Mouse (Mus musculus) inflammation-experienced regulatory T-cells (primary cell): ENCODE data around the gene B3gnt9. TPM values are rescaled to one million over a fixed set of nuclear protein-coding genes. Genes with fewer than 3 reads are reported as not detected.

Experiments used
- polyA plus RNA-seq, 2 experiments: library from polyadenylated mRNA; unstranded; fragments of 100-300 nt; shearing (Covaris generic); gene quantifications; one replicate each; pipeline ENCODE4 v1.2.1; 2017

The B3gnt9 gene
- 1 to 10 TPM; 1.7 to 2.5 TPM for polyA plus RNA-seq

DNA sequence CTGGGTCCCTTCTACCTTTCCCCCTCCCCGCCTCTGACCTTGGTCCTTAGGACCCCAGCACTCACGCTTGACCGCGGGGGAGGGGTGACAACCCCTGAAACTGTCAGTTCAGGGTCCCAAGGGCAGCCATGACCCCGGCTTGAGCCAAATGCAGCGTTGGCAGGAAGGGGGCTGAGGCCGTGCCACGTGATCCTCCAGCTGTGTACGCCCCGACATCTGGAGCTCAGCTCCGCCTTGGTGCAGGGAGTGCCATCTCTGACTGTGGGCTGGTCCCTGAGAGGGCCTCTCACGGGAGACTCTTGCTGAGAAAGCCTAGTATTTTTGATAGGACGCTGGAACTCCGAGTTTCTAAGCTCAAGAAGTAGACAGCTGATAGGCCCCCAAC lies at the start of gene B3gnt9:
Gene B3gnt9 (minus strand): TSS at position 188 of the 385 bp plus-strand sequence.

GRCm38 (mm10) chr8:105297511-105298192 lies 42.7 kb upstream of the B3gnt9 start, which contains the start of gene E2f4:
TSS of gene E2f4 (plus strand) at chr8:105297663.

GRCm38 (mm10) chr8:105295895-105296573 lies 41.1 kb upstream of the B3gnt9 start, which contains the start of gene Exoc3l:
TSS of gene Exoc3l (minus strand) at chr8:105296101.

DNA sequence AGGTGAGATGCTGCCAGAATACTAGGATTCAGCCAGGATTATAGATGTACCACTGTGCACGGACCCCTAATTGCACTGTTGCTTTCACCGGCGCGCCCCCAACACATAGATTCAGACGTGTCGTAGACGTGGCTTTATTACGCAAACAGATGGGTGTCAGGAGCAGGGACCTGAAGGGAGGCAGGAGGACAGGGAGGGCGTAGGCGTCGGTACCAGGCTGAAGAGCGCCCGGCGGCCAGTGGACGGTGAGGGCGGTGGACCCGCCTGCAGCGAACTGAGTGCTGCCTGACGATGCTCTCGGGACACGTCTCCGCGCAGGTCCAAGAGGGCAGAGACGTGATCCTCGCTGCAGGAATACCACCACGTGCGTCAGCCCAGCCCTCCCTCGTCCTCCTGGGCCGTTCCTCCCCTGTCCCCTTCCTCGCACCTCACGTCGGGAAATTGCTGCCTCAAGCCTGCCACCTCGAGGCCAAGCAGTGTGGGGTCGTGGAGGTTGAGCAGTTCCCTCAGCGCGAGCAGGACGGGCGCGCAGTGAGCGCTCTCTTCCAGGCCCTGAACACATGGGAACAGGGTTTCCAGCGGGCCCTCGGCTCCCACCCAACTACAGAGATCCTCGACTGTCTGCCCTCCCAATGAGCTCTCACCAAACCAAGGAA lies 35.0 kb upstream of the B3gnt9 start, which contains the start of gene 4931428F04Rik:
Gene 4931428F04Rik (minus strand): TSS at position 60 of the 656 bp plus-strand sequence.

DNA sequence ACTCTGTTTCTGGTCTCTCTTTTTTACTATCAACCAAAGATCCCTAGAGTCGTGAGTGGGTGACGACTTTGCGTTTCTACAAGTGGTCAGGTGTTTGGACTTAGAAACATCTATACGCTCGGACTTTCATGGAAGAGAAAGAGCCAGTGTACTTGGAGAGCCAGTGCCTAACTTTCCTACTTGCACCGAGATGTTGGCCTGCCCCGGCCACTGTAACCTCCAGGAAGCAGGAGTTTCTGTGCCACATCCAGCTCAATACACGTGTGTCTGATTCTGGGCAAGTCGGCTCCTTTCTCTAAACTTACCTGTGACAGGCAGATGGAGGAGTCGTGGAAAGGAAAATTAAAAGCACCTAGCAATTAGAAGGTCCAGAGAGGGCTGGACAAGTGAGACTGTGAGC lies 20.9 kb upstream of the B3gnt9 start, which contains the start of gene Nol3:
Gene Nol3 (plus strand): TSS at position 301 of the 400 bp plus-strand sequence.

DNA sequence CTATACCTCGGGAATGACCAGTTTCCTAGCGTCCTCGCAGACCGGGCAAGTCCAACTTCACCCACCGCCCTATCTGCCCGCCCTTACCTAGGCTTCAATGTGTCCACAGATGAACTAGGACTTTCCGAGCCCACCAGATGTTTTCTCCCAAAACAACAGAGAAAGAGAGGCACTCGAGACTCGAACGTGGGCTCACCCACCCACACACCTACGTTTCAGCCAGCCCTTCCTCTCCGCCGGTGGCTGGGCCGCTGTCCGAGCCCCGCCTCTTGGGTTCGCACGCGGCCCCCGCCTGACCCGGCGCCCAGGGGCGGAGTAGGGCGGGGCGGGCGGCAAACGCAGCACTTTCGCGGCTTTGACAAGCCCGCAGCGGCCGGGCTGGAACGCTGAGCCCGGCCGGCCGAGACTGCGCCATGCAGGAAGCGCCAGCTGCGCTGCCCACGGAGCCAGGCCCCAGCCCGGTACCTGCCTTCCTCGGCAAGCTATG lies 14.6 kb upstream of the B3gnt9 start, which contains the start of gene Hsf4:
Gene Hsf4 (plus strand): TSS at position 341 of the 487 bp plus-strand sequence.

GRCm38 (mm10) chr8:105264024-105264982 lies 9.3 kb upstream of the B3gnt9 start, which contains the start of the genes Tradd and Fbxl8:
TSS of gene Tradd (minus strand) at chr8:105264609.
TSS of gene Fbxl8 (plus strand) at chr8:105264648.

DNA sequence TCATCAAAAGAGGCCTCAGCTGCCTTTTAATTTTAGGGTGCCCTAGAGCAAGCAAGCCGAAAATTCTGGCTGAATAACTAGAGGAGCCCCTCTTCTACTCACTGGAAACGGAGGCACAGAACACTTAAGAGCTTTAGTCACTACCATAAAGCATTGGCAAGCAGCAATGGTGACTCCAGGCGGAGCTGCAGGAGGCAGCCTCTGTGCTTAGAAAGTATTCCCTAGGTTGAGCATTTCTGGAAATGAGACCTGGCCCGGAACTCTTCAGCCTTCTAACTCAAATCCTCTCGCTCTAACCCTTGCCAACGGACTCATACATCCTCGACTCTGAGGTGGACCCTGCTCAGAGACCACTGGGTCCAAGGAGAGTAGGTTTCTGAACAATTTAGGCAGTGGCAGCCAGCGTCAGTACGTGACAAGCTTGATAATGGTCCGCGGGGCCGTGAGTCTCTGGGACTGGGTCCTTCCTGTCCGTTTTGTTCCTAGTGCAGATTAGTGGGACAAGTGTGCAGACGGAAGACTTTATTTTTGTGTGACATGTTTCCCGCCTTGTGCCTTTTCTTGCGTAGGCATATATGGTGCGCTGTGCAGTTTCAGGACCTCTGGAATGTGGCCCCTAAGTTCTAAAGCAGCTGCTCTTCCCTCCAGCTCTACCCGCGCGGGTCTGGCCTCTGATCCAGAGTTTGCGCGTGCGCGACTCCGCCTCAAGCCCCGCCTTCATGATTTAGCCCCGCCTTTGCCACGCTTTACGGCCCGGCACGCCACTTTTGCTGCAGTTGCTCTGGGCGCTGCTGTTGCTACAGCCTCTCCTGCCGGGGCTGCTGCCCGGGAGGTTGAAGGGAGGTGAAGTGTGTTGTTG lies 30.3 kb downstream of the B3gnt9 start, which contains the start of gene D230025D16Rik:
Gene D230025D16Rik (plus strand): TSS at position 733 of the 859 bp plus-strand sequence.

Other genes starting within 250 kb of the B3gnt9 start
- under 1 TPM in 1 of 2 experiments, not detected in 1; 0.36 TPM for gene Ces3a, start 206.6 kb downstream of the B3gnt9 start, polyA plus RNA-seq
- gene Ces3b, start 171.4 kb downstream of the B3gnt9 start, polyA plus RNA-seq: under 1 TPM; 0.12 to 0.49 TPM
- gene Ces4a, start 123.4 kb downstream of the B3gnt9 start, polyA plus RNA-seq: 1 to 10 TPM in 1 of 2 experiments, under 1 TPM in 1; 0.31 to 1.2 TPM
- 100 to 1,000 TPM; 106 to 136 TPM for gene Cbfb, start 84.5 kb downstream of the B3gnt9 start, polyA plus RNA-seq
- 10 to 100 TPM; 26.1 to 30.7 TPM for gene D230025D16Rik, start 30.0 kb downstream of the B3gnt9 start, polyA plus RNA-seq
- gene Tradd, start 9.5 kb upstream of the B3gnt9 start, polyA plus RNA-seq: 10 to 100 TPM; 66.5 to 74.3 TPM
- gene Fbxl8, start 9.5 kb upstream of the B3gnt9 start, polyA plus RNA-seq: 10 to 100 TPM; 23.3 to 29.8 TPM
- gene Hsf4, start 14.6 kb upstream of the B3gnt9 start, polyA plus RNA-seq: 1 to 10 TPM in 1 of 2 experiments, under 1 TPM in 1; 0.88 to 1.1 TPM
- 1 to 10 TPM in 1 of 2 experiments, not detected in 1; 1.6 TPM for gene Nol3, start 21.0 kb upstream of the B3gnt9 start, polyA plus RNA-seq
- gene 4931428F04Rik, start 34.7 kb upstream of the B3gnt9 start, polyA plus RNA-seq: 1 to 10 TPM; 1.9 to 4.2 TPM
- gene Exoc3l, start 40.9 kb upstream of the B3gnt9 start, polyA plus RNA-seq: 1 to 10 TPM; 2.0 to 2.1 TPM
- 100 to 1,000 TPM; 150 to 169 TPM for gene E2f4, start 42.5 kb upstream of the B3gnt9 start, polyA plus RNA-seq
- 10 to 100 TPM in 1 of 2 experiments, 1 to 10 TPM in 1; 7.2 to 14.4 TPM for gene Elmo3, start 50.4 kb upstream of the B3gnt9 start, polyA plus RNA-seq
- 1 to 10 TPM; 1.9 to 2.7 TPM for gene Lrrc29, start 71.1 kb upstream of the B3gnt9 start, polyA plus RNA-seq
- gene Tmem208, start 71.2 kb upstream of the B3gnt9 start, polyA plus RNA-seq: 100 to 1,000 TPM; 128 to 130 TPM
- gene Fhod1, start 92.8 kb upstream of the B3gnt9 start, polyA plus RNA-seq: 1 to 10 TPM; 1.0 to 1.8 TPM
- under 1 TPM; 0.28 to 0.60 TPM for gene Slc9a5, start 93.7 kb upstream of the B3gnt9 start, polyA plus RNA-seq
- gene Plekhg4, start 118.1 kb upstream of the B3gnt9 start, polyA plus RNA-seq: 1 to 10 TPM in 1 of 2 experiments, not detected in 1; 1.1 TPM
- gene Kctd19, start 158.3 kb upstream of the B3gnt9 start, polyA plus RNA-seq: 1 to 10 TPM in 1 of 2 experiments, under 1 TPM in 1; 0.65 to 1.3 TPM
- gene Lrrc36, start 158.4 kb upstream of the B3gnt9 start, polyA plus RNA-seq: under 1 TPM in 1 of 2 experiments, not detected in 1; 0.53 TPM
- gene Tppp3, start 216.4 kb upstream of the B3gnt9 start, polyA plus RNA-seq: under 1 TPM in 1 of 2 experiments, not detected in 1; 0.64 TPM
- gene Zdhhc1, start 241.7 kb upstream of the B3gnt9 start, polyA plus RNA-seq: 1 to 10 TPM; 4.3 to 6.1 TPM